Mouse (Mus musculus): Measurements from ENCODE around the gene Wdr70. TPM values are rescaled to one million over a fixed set of nuclear protein-coding genes. Genes with fewer than 3 reads are reported as not detected.
"Not testable (repeated sequence)": the region's sequence is repeated elsewhere in the genome, so short reads cannot be mapped to it uniquely, and the experiment has no call there.

Wdr70 gene
- polyA plus RNA-seq, 1 experiment from 2014 or later: 21.7 TPM

- 64% methylated on average over 3 of the region's 3 CpGs for WGBS
- Histone ChIP-seq H3K27ac (ENCODE audit: low read depth, low read length) (no peak overlapping the region), H3K4me2 (replicated peaks; ENCODE audit: low read depth) (no peak overlapping the region), H3K9ac (ENCODE audit: low read depth, low read length) (no peak overlapping the region), H3K36me3 (ENCODE audit: control insufficient read depth, insufficient read depth) (peaks cover 17% of the 10 kb centered on the region), H3K4me3 (ENCODE audit: low read depth, low read length) (no peak overlapping the region), H3K27me3 (replicated peaks; ENCODE audit: control insufficient read depth, insufficient read depth, low read length) (no peaks in the 10 kb centered on the region), H3K4me1 (replicated peaks; ENCODE audit: control insufficient read depth, insufficient read depth, low read length) (no peaks in the 10 kb centered on the region), H3K9me3 (ENCODE audit: control insufficient read depth) (no peaks in the 10 kb centered on the region)
- ATAC-seq: peak; percentile 73
- TF ChIP-seq CTCF (IDR thresholded peaks at IDR 0.05; ENCODE audit: low read depth): no peak
Measured at GRCm38 (mm10) chr15:8088715-8089114, 10.3 kb downstream of the Wdr70 start.

GRCm38 (mm10) chr15:8087293-8087692 is 11.7 kb downstream of the Wdr70 start:
- Histone ChIP-seq H3K4me2 (replicated peaks; ENCODE audit: low read depth) (no peak overlapping the region), H3K4me1 (replicated peaks; ENCODE audit: control insufficient read depth, insufficient read depth, low read length) (no peaks in the 10 kb centered on the region), H3K4me3 (ENCODE audit: low read depth, low read length) (no peak overlapping the region), H3K27me3 (replicated peaks; ENCODE audit: control insufficient read depth, insufficient read depth, low read length) (no peaks in the 10 kb centered on the region), H3K27ac (ENCODE audit: low read depth, low read length) (no peak overlapping the region), H3K36me3 (ENCODE audit: control insufficient read depth, insufficient read depth) (peaks cover 17% of the 10 kb centered on the region), H3K9ac (ENCODE audit: low read depth, low read length) (no peak overlapping the region), H3K9me3 (ENCODE audit: control insufficient read depth) (no peaks in the 10 kb centered on the region)
- no peak for TF ChIP-seq CTCF (IDR thresholded peaks at IDR 0.05; ENCODE audit: low read depth)
- WGBS: 95% methylated on average over 4 of the region's 4 CpGs
- ATAC-seq: no peak

GRCm38 (mm10) chr15:8082139-8082538 is 16.9 kb downstream of the Wdr70 start:
- TF ChIP-seq CTCF (IDR thresholded peaks at IDR 0.05; ENCODE audit: low read depth): no peak
- Histone ChIP-seq H3K9me3 (ENCODE audit: control insufficient read depth) (no peaks in the 10 kb centered on the region), H3K4me2 (replicated peaks; ENCODE audit: low read depth) (no peak overlapping the region), H3K27ac (ENCODE audit: low read depth, low read length) (no peak overlapping the region), H3K36me3 (ENCODE audit: control insufficient read depth, insufficient read depth) (peaks cover 24% of the 10 kb centered on the region), H3K27me3 (replicated peaks; ENCODE audit: control insufficient read depth, insufficient read depth, low read length) (no peaks in the 10 kb centered on the region), H3K4me3 (ENCODE audit: low read depth, low read length) (no peak overlapping the region), H3K4me1 (replicated peaks; ENCODE audit: control insufficient read depth, insufficient read depth, low read length) (no peaks in the 10 kb centered on the region), H3K9ac (ENCODE audit: low read depth, low read length) (no peak overlapping the region)
- no peak for ATAC-seq
- WGBS: 93% methylated on average over 8 of the region's 8 CpGs

GRCm38 (mm10) chr15:8073159-8073558 is 25.9 kb downstream of the Wdr70 start:
- H3K9me3 ChIP-seq (ENCODE audit: control insufficient read depth); H3K4me1 ChIP-seq (replicated peaks; ENCODE audit: control insufficient read depth, insufficient read depth, low read length); H3K27me3 ChIP-seq (replicated peaks; ENCODE audit: control insufficient read depth, insufficient read depth, low read length); H3K27ac ChIP-seq (ENCODE audit: low read depth, low read length); ATAC-seq; H3K4me3 ChIP-seq (ENCODE audit: low read depth, low read length); H3K9ac ChIP-seq (ENCODE audit: low read depth, low read length); H3K4me2 ChIP-seq (replicated peaks; ENCODE audit: low read depth): not testable (repeated sequence)
- WGBS: 95% methylated on average over 3 of the region's 3 CpGs
- H3K36me3 ChIP-seq (ENCODE audit: control insufficient read depth, insufficient read depth): peaks cover 20% of the 10 kb centered on the region

- no peaks in the 10 kb centered on the region for H3K27me3 ChIP-seq (replicated peaks; ENCODE audit: control insufficient read depth, insufficient read depth, low read length)
- no peak overlapping the region for H3K27ac ChIP-seq (ENCODE audit: low read depth, low read length)
- no peak overlapping the region for H3K4me2 ChIP-seq (replicated peaks; ENCODE audit: low read depth)
- peaks cover 2% of the 10 kb centered on the region; the same call in 1 of the 2 replicates for H3K36me3 ChIP-seq (ENCODE audit: control insufficient read depth, insufficient read depth)
- peak; percentile 62 for TF ChIP-seq CTCF (IDR thresholded peaks at IDR 0.05; ENCODE audit: low read depth)
- no peaks in the 10 kb centered on the region for H3K9me3 ChIP-seq (ENCODE audit: control insufficient read depth)
- WGBS: 65% methylated on average over 6 of the region's 6 CpGs
- H3K4me3 ChIP-seq (ENCODE audit: low read depth, low read length): no peak overlapping the region
- ATAC-seq: no peak
- H3K4me1 ChIP-seq (replicated peaks; ENCODE audit: control insufficient read depth, insufficient read depth, low read length): no peaks in the 10 kb centered on the region
- H3K9ac ChIP-seq (ENCODE audit: low read depth, low read length): no peak overlapping the region
Measured at GRCm38 (mm10) chr15:8065221-8065620, 33.8 kb downstream of the Wdr70 start.

GRCm38 (mm10) chr15:8051177-8051576 is 47.8 kb downstream of the Wdr70 start:
- Histone ChIP-seq H3K27me3 (replicated peaks; ENCODE audit: control insufficient read depth, insufficient read depth, low read length) (no peaks in the 10 kb centered on the region), H3K4me3 (ENCODE audit: low read depth, low read length) (no peak overlapping the region), H3K9me3 (ENCODE audit: control insufficient read depth) (no peaks in the 10 kb centered on the region), H3K4me2 (replicated peaks; ENCODE audit: low read depth) (no peak overlapping the region), H3K9ac (ENCODE audit: low read depth, low read length) (no peak overlapping the region), H3K36me3 (ENCODE audit: control insufficient read depth, insufficient read depth) (no peaks in the 10 kb centered on the region), H3K27ac (ENCODE audit: low read depth, low read length) (no peak overlapping the region), H3K4me1 (replicated peaks; ENCODE audit: control insufficient read depth, insufficient read depth, low read length) (no peaks in the 10 kb centered on the region)
- no peak for TF ChIP-seq CTCF (IDR thresholded peaks at IDR 0.05; ENCODE audit: low read depth)
- ATAC-seq: no peak
- 89% methylated on average over 3 of the region's 3 CpGs for WGBS

GRCm38 (mm10) chr15:8039834-8040233 is 59.2 kb downstream of the Wdr70 start:
- no peaks in the 10 kb centered on the region for H3K27me3 ChIP-seq (replicated peaks; ENCODE audit: control insufficient read depth, insufficient read depth, low read length)
- H3K4me2 ChIP-seq (replicated peaks; ENCODE audit: low read depth): no peak overlapping the region
- no peaks in the 10 kb centered on the region for H3K9me3 ChIP-seq (ENCODE audit: control insufficient read depth)
- WGBS: 65% methylated on average over 4 of the region's 4 CpGs
- H3K4me3 ChIP-seq (ENCODE audit: low read depth, low read length): no peak overlapping the region
- H3K36me3 ChIP-seq (ENCODE audit: control insufficient read depth, insufficient read depth): peaks cover 6% of the 10 kb centered on the region; the same call in 1 of the 2 replicates
- TF ChIP-seq CTCF (IDR thresholded peaks at IDR 0.05; ENCODE audit: low read depth): peak; percentile 54
- no peak overlapping the region for H3K9ac ChIP-seq (ENCODE audit: low read depth, low read length)
- ATAC-seq: no peak
- H3K27ac ChIP-seq (ENCODE audit: low read depth, low read length): no peak overlapping the region
- H3K4me1 ChIP-seq (replicated peaks; ENCODE audit: control insufficient read depth, insufficient read depth, low read length): no peaks in the 10 kb centered on the region

All from intestine, postnatal 0 days (tissue).